Mouse (Mus musculus) erythroblast, embryonic 14.5 days (primary cell): ENCODE results near the gene Gm9767.

Source experiments
- GATA1 ChIP-seq: IDR thresholded peaks from 2 replicates; pipeline ENCODE4 v1.6.1; 2012; ENCODE audit warnings: low read length, inconsistent platforms, mixed read lengths
- TAL1 ChIP-seq: IDR thresholded peaks from 3 replicates; pipeline ENCODE4 v1.6.1; 2012; ENCODE audit warnings: low read length, inconsistent platforms, mixed read lengths

DNA sequence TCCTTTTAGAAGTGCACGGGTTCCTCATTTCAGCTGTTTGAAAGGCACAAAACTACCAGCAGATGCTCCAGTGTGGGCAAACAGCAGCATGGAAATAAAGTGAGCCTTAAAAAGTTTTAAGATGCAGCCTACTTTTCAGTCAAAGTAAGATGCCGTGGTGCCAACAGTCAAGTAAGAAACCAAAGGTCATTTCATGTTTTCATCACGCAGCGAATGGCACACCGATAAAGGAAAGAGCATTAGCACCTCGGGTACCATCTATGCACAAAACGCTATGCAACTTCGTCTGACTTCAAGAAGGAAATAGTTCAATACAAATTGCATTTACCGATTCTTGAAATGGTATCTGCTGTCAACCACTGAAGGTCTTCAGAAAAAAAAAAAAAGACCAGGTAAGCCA lies 1.1 kb upstream of the Gm9767 start:
- TF ChIP-seq TAL1: no peak
- TF ChIP-seq GATA1: no peak
